Mouse (Mus musculus): Measurements from ENCODE around the gene Tshz3.

The Tshz3 gene

DNA sequence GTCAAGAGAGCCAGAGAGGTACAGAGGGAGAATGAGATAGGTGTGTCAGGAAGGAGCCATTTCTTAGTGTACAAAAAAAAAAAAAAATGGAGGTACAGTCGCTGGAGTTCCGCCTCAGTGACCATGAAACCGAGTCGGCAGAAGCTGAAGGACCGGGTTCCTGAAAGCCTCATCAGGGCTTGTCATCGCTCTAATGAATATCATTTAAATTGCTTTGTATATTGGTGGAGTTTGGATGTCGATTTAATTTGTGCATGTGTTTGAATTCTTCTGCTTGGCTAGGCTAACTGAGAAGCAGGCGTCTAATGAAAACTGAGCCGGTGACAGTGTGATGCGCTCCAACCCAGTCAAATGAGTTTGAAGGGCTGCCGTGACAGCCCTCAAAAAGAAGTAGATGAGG, 80.5 kb downstream of the Tshz3 start:
- DNase-seq (ENCODE audit: extremely low read depth, low read depth): no peak

GRCm38 (mm10) chr7:36784243-36784773, 86.4 kb downstream of the Tshz3 start:
- no peak for DNase-seq (ENCODE audit: extremely low read depth, low read depth)

DNA sequence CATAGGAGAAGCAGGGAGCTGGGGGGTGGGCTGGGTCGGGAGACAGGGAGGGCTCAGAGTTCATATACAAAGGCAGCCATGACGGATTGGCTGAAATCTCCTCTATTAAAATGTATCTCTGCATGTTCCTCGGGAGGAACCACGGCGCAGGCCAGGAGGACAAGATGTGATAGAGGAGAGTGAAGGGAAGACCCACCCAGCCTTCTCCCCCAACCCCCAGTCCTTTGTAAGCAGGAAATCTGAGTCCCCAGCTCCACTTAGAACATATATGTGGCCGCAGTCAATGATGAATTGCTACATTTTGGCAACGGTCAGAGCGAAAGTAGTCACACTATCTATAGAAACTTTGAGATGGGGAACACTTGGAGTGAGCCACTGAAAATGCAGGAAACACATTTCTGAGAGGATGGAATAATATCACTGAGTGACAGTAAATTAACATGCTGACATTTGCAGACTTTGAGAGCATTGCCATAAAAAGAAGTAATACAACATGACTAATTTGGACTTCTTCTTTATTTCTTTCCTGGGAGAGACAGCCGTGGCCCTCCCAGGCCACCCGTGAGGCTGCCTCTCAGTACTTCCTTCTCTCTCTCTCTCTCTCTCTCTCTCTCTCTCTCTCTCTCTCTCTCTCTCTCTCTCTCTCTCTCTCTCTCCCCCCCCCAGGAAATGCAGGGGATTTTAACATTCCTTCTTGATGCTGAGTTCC, 88.9 kb downstream of the Tshz3 start:
- no peak for DNase-seq (ENCODE audit: extremely low read depth, low read depth)

GRCm38 (mm10) chr7:36796392-36797187, 98.7 kb downstream of the Tshz3 start:
- no peak for DNase-seq (ENCODE audit: extremely low read depth, low read depth)
